Mouse (Mus musculus): ENCODE measurements at regions not wholly inside any gene's neighbourhood (a gene's known extent, or its start where the extent isn't known, plus 50 kb on each side); places are given as distances from the start of the nearest gene placed in this dataset.
A peak's percentile ranks its signal among the peaks of the same experiment; 100 is the strongest.

GRCm38 (mm10) chr13:28544003-28544818 lies 286.9 kb downstream of the Gm11361 start:
- DNase-seq (ENCODE audit: extremely low spot score in 1 of 2, low spot score in 1 of 2), result peak in 1 of 2 experiments; percentile 43

- DNase-seq (ENCODE audit: extremely low spot score in 1 of 2, low spot score in 1 of 2), result no peak
These were observed 284.3 kb downstream of the Gm11361 start for GRCm38 (mm10) chr13:28541607-28542006.

- DNase-seq (ENCODE audit: extremely low spot score in 1 of 2, low spot score in 1 of 2), result no peak
These were observed 275.8 kb downstream of the Gm11361 start for GRCm38 (mm10) chr13:28533080-28533479.

DNA sequence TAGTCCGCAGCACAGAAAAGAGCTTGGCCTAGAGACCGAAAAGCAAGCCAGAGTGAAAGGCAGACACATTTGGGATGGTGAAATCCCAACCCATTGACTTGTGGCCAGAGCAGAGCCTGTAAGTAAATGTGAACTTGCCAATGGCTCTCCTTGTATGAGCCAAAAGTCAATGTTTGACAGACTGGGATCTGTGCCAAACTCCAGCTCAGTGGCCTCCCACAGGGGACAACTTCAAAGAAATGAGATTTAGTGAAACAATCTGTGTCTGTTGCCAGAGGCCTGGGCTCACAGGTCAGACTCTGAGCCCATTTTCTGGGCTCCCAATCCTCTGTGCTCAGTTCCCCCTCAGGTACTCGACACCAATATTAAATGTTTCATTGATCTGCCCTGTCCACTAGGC lies 274.9 kb downstream of the Gm11361 start:
- no peak for DNase-seq (ENCODE audit: extremely low spot score in 1 of 2, low spot score in 1 of 2)

GRCm38 (mm10) chr13:28531534-28531999 lies 274.2 kb downstream of the Gm11361 start:
- no peak for DNase-seq (ENCODE audit: extremely low spot score in 1 of 2, low spot score in 1 of 2)

- no peak for DNase-seq (ENCODE audit: extremely low spot score in 1 of 2, low spot score in 1 of 2)
These were observed 273.6 kb downstream of the Gm11361 start for GRCm38 (mm10) chr13:28530947-28531346.

DNA sequence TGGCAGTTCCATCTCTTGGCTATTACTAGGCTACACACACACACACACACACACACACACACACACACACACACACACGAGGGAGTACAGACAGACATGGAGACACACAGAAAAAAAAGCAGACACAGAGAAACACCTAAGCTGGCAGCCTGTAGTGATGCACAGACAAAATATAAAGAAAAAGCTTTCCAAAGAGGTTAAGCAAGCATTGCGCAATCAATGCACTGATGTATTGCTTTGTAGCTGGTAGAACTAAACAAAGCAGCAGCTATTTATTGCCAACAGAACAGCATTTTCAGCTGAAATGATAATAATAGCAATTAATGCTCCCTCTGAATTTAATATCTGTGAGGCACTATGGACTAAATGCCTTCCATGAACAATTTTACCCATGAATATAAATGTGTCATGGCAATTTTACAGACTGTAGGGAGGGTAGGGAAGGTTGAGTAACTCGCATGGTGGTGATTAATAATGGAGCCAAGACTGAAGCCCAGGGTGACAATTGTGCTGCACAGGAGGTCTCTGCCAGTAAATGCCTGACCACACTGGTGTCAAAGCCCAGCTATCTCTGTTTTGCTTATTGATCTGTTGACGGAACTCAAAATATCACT lies 271.7 kb downstream of the Gm11361 start:
- no peak for DNase-seq (ENCODE audit: extremely low spot score in 1 of 2, low spot score in 1 of 2)

DNA sequence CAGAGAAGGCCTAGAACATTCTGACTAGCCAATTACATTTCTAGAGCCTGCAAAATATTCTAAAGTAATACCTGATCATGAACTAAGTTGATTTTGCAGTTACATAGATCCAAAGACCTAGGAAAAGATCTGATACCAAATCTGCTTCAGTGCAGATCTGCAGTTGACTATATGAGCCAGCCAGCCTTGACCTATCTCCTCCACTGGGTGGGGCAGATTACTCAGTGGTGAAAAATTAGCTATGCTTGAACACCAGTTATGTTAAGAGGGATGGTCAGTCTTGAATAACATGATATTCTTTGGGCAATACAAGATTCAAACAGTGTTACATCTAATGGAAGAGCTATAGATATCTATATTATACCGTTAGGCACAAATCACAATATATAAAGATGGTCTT lies 269.0 kb downstream of the Gm11361 start:
- DNase-seq (ENCODE audit: extremely low spot score in 1 of 2, low spot score in 1 of 2), result no peak

- no peak for DNase-seq (ENCODE audit: extremely low spot score in 1 of 2, low spot score in 1 of 2)
These were observed 267.1 kb downstream of the Gm11361 start for GRCm38 (mm10) chr13:28524411-28524810.

GRCm38 (mm10) chr13:28520127-28520482 lies 262.8 kb downstream of the Gm11361 start:
- DNase-seq (ENCODE audit: extremely low spot score in 1 of 2, low spot score in 1 of 2), result no peak

DNA sequence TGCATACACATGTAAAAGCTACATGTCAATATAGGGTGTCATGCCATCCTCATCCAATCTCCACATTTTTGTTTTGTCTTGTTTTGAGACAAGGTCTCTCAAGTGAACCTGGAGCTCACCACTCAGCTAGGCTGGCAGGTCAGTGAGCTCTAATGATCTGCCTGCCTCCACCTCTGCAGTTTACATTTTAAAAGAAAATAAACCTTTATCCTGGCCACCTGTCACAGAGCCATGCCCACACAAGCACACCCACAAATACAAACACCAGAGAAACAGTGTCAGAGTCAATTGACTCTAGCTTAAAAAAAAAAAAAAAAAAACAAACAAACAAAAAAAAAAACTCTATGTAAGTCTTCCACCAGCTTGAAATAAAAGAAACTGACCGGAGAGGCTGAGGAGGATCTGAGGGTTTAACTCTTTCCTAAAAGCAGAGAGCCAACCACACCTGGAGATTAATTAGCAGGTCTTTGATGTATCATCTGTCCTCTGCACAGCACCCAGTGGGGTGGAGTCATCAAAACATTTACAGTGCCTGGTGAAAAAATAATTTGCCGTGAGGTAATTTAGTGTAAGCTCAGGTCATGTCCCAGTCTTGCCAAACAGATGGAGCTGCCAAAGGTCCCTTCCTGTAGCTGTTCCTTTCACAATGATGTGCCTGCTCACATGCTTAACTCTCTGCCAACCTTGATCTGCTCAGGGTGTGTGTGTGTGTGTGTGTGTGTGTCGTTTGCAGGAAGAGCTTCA lies 262.2 kb downstream of the Gm11361 start:
- DNase-seq (ENCODE audit: extremely low spot score in 1 of 2, low spot score in 1 of 2), result no peak

DNA sequence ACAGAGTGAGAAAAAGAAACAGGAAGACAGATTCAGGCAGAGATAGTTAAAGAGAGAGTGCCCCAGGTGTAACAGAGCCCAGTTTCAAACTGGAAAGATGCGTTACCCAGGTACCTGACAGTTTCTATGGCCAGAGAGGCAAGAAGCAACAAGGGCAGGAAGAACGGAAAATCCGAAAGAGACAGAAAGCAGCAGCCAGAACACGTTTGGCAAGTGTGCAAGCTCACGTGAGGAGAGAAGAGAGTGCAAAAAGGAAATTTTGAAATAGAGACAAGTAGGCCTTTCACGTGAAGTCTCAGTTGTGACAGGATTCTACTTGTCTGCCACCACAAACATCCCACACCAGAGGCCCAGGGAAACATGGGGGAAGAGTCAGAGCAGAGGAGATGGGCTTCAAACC lies 259.8 kb downstream of the Gm11361 start:
- no peak for DNase-seq (ENCODE audit: extremely low spot score in 1 of 2, low spot score in 1 of 2)

GRCm38 (mm10) chr13:28516636-28517035 lies 259.3 kb downstream of the Gm11361 start:
- no peak for DNase-seq (ENCODE audit: extremely low spot score in 1 of 2, low spot score in 1 of 2)

GRCm38 (mm10) chr13:28514245-28514644 lies 256.9 kb downstream of the Gm11361 start:
- DNase-seq (ENCODE audit: extremely low spot score in 1 of 2, low spot score in 1 of 2), result no peak

DNA sequence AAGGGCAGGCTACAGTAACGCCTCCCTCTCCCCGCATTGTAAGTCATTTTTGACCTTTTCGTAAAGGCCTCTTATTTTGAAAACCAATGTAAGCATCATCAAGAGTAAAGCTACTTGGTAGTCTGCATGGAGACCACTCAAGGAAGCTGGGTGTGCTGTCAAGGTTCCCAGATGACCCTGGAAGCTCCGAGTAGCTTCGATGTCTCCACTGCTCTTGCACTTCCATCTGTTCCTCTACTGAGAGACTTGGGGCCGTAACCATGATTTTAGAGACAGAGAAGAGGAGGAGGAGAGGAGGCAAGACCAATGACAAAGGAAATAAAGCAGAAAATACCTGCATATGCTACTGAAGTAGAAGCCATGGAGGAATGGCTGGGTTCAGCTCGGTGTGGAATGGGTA lies 256.0 kb downstream of the Gm11361 start:
- no peak for DNase-seq (ENCODE audit: extremely low spot score in 1 of 2, low spot score in 1 of 2)

GRCm38 (mm10) chr13:28512573-28513334 lies 255.4 kb downstream of the Gm11361 start:
- DNase-seq (ENCODE audit: extremely low spot score in 1 of 2, low spot score in 1 of 2), result no peak

DNA sequence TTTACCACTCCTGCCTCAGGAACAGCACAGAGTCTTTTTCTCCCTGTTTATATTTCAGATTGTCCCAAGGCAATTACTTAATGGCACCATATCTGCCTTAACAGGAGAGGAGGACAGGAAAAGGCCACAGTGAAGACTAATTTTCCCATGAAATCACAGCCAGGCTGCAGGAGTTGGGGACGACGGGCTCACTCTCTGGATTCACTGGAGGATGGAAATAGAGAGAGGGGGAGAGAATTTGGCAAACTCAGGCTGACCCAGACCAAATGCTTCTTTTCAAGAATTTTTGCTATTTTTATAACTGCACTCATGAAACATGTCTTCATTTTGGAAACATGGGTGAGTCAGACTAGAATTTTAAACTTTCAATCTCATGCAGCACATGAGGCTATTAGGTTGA lies 250.9 kb downstream of the Gm11361 start:
- DNase-seq (ENCODE audit: extremely low spot score in 1 of 2, low spot score in 1 of 2), result no peak

- no peak for DNase-seq (ENCODE audit: extremely low spot score in 1 of 2, low spot score in 1 of 2)
These were observed 250.5 kb downstream of the Gm11361 start for GRCm38 (mm10) chr13:28507783-28508182.

DNA sequence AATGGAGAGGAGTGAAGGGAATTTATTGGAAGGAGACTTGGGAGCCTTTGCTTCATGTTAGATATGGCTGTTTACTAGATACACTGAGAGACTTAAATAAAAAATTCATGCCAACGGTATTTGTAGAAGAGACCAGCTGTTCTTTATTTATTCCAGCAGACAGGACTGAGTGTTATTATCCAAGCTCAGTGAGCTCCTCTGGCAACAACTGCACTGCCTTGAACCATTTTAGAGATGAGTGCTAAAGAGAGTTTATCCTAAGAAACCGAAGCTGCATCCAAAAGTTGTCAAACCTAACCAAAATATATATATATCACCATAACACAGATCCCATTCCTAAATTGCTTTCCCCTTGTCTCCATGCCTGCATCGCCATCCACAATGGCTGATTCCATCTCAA lies 247.0 kb downstream of the Gm11361 start:
- DNase-seq (ENCODE audit: extremely low spot score in 1 of 2, low spot score in 1 of 2), result no peak

DNA sequence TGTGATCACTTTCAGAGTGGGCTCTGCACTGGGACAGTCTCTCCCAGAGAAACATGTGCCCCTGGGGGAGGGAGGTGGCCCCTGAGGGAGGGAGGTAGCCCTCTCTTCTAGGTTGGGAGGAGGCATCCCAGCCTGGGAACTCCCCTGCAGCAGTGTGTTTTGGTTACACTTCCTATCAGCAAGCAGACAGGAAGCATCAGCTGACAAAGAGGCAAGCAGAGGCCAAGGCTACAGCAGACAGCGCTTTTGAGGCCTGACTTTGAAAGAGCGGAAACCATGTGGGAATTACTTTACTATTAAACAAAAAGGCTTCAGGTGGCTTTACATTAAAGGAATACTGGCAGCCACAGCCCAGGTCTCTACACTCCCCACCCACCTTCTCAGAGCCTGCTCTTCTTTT lies 244.8 kb downstream of the Gm11361 start:
- no peak for DNase-seq (ENCODE audit: extremely low spot score in 1 of 2, low spot score in 1 of 2)

DNA sequence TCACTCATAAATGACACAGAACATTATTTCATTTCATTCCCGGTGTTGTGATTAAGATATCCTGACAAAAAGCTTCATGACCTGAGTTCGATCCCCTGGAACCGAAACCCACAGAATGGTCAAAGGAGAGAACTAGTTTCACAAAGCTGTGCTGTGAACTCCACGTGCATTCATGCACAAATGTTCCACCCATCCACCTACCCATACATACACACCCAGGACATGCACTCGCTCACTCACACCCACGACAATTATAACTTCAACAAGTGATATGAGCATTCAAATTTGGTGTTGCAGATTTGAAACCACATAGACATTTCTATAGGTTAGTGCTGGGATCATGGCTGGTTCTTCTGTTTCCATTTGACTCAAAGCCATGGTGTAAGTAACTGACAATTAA lies 243.4 kb downstream of the Gm11361 start:
- DNase-seq (ENCODE audit: extremely low spot score in 1 of 2, low spot score in 1 of 2), result no peak
